ENCODE assay signal across 22 mouse cellular contexts in genomic region chr3:126661920-126662319, GRCm38 (mm10).
DNase-seq lines count a peak whose midpoint lies in the region; ATAC-seq and TF ChIP-seq lines count a peak whose summit lies in the region.
"Had no signal": no experiment of that assay in that cellular context is flagged by ENCODE, and none has a peak within 500 bp of the region (broad histone marks: within the 10 kb centered on the region; RNA-seq: fewer than 3 reads in every experiment).

No protein-coding gene starts in this region.

- H3K9me3 ChIP-seq in heart, embryonic 13.5 days, result no peaks in the 10 kb centered on the region
- H3K9me3 ChIP-seq in intestine, embryonic 15.5 days, result no peaks in the 10 kb centered on the region
- H3K9me3 ChIP-seq: hindbrain, embryonic 15.5 days; limb, embryonic 13.5 days; liver, embryonic 13.5 days; lung, embryonic 15.5 days; megakaryocyte, embryonic 14.5 days; neural tube, embryonic 15.5 days had no signal

- no peak overlapping the region for H3K9ac ChIP-seq in heart, embryonic 13.5 days
- H3K9ac ChIP-seq in heart, adult 2 months (ENCODE audit: low read depth, low read length), result no peak overlapping the region
- H3K9ac ChIP-seq in intestine, embryonic 15.5 days, result no peak overlapping the region
- H3K9ac ChIP-seq: hindbrain, embryonic 15.5 days; limb, embryonic 13.5 days; liver, embryonic 13.5 days; lung, embryonic 15.5 days; neural tube, embryonic 15.5 days had no signal

- no peak for TF ChIP-seq POLR2A in heart, adult 2 months (IDR thresholded peaks at IDR 0.05; ENCODE audit: insufficient read depth, low read depth, low read length)

- TF ChIP-seq EP300 in heart, adult 2 months (IDR thresholded peaks at IDR 0.05; ENCODE audit: insufficient read depth, low read depth, low read length), result no peak

- no peaks in the 10 kb centered on the region for H3K27me3 ChIP-seq in heart, embryonic 13.5 days (replicated peaks)
- no peaks in the 10 kb centered on the region for H3K27me3 ChIP-seq in heart, adult 2 months (ENCODE audit: control insufficient read depth, insufficient read depth, low read length)
- no peaks in the 10 kb centered on the region for H3K27me3 ChIP-seq in intestine, embryonic 15.5 days (replicated peaks)
- H3K27me3 ChIP-seq: hindbrain, embryonic 15.5 days; limb, embryonic 13.5 days; liver, embryonic 13.5 days; lung, embryonic 15.5 days; megakaryocyte, embryonic 14.5 days; neural tube, embryonic 15.5 days had no signal

- ATAC-seq in heart, embryonic 13.5 days (ENCODE audit: extremely low read depth, insufficient number of reproducible peaks, low FRiP score, low TSS enrichment), result no peak
- ATAC-seq in activated CD4-positive, CD25-positive, alpha-beta regulatory T cell, adult 4 months, result peak; percentile 50
- ATAC-seq in megakaryocyte progenitor cell, adult 5-6 weeks (replicated peaks; ENCODE audit: poor library complexity), result peak; percentile 16; the same call in 1 of the 2 replicates
- no peak for ATAC-seq in intestine, embryonic 15.5 days

- peaks cover 74% of the 10 kb centered on the region for H3K4me1 ChIP-seq in heart, embryonic 13.5 days
- H3K4me1 ChIP-seq in heart, adult 2 months (ENCODE audit: control insufficient read depth, insufficient read depth, low read length), result peaks cover 14% of the 10 kb centered on the region; the same call in 1 of the 2 replicates
- 0 out of 2 replicates have a peak, but pooled peaks cover 2% of the 10 kb centered on the region for H3K4me1 ChIP-seq in intestine, embryonic 15.5 days (replicated peaks)
- H3K4me1 ChIP-seq: liver, embryonic 13.5 days had no signal

- no peaks in the 10 kb centered on the region for H3K36me3 ChIP-seq in heart, embryonic 13.5 days
- peaks cover 4% of the 10 kb centered on the region; the same call in 1 of the 2 replicates for H3K36me3 ChIP-seq in heart, adult 2 months (ENCODE audit: control insufficient read depth, insufficient read depth, low read length)
- no peaks in the 10 kb centered on the region for H3K36me3 ChIP-seq in intestine, embryonic 15.5 days
- H3K36me3 ChIP-seq: hindbrain, embryonic 15.5 days; limb, embryonic 13.5 days; liver, embryonic 13.5 days; lung, embryonic 15.5 days; neural tube, embryonic 15.5 days had no signal

- H3K4me3 ChIP-seq in heart, embryonic 13.5 days, result no peak overlapping the region
- H3K4me3 ChIP-seq in heart, adult 2 months, result no peak overlapping the region
- H3K4me3 ChIP-seq in intestine, embryonic 15.5 days (replicated peaks), result no peak overlapping the region
- H3K4me3 ChIP-seq: gastrocnemius, adult 2 months; hindbrain, embryonic 15.5 days; limb, embryonic 13.5 days; liver, embryonic 13.5 days; lung, embryonic 15.5 days; megakaryocyte, embryonic 14.5 days; myocyte; neural tube, embryonic 15.5 days had no signal

- no peak for TF ChIP-seq CTCF in heart, adult 2 months (IDR thresholded peaks at IDR 0.05)

- peak overlapping the region; percentile 94; the same call in 1 of the 2 replicates for H3K27ac ChIP-seq in heart, embryonic 13.5 days (replicated peaks)
- no peak overlapping the region for H3K27ac ChIP-seq in heart, adult 2 months
- no peak overlapping the region for H3K27ac ChIP-seq in intestine, embryonic 15.5 days
- H3K27ac ChIP-seq: gastrocnemius, adult 2 months; hindbrain, embryonic 15.5 days; limb, embryonic 13.5 days; liver, embryonic 13.5 days; neural tube, embryonic 15.5 days had no signal

- intact Hi-C loops in heart, adult 2 months (cut with DNase I), result no loop called here

- DNase-seq in heart, adult 2 months, result no peak
- peak; percentile 37 to 51 for DNase-seq in B cell, adult 2 months
- no peak for DNase-seq in MN1 (ENCODE audit: low spot score)
- no peak for DNase-seq in urinary bladder, postnatal 36 days (ENCODE audit: low spot score in 2 of 2)
- DNase-seq: adrenal gland, postnatal 14 days; cerebellum, postnatal 14 days; gastrocnemius, adult 2 months; heart, postnatal 14 days; kidney, adult 11 months; liver, embryonic 13.5 days; midbrain, embryonic 14.5 days; right cerebral cortex, postnatal 25 days had no signal

- 84% methylated on average over 3 of the region's 3 CpGs for WGBS in heart, embryonic 13.5 days
- WGBS in heart, adult 2 months, result 91% methylated on average over 3 of the region's 3 CpGs
- 83% methylated on average over 3 of the region's 3 CpGs for WGBS in intestine, embryonic 15.5 days

- 0 out of 2 replicates have a peak, but pooled peaks cover 3% of the 10 kb centered on the region for H3K79me2 ChIP-seq in heart, adult 2 months (replicated peaks; ENCODE audit: control insufficient read depth, insufficient read depth, low read length)

- H3K4me2 ChIP-seq in heart, embryonic 13.5 days, result no peak overlapping the region
- no peak overlapping the region for H3K4me2 ChIP-seq in intestine, embryonic 15.5 days (replicated peaks)
- H3K4me2 ChIP-seq: hindbrain, embryonic 15.5 days; limb, embryonic 13.5 days; liver, embryonic 13.5 days; lung, embryonic 15.5 days; neural tube, embryonic 15.5 days had no signal

Comparison
In these comparisons a context has a peak if more than half of its experiments do, and no peak if none do; other contexts are left out.
1. ATAC-seq: peak in activated CD4-positive, CD25-positive, alpha-beta regulatory T cell, adult 4 months (single experiment) and megakaryocyte progenitor cell, adult 5-6 weeks (single experiment); none in heart, embryonic 13.5 days (single experiment) and intestine, embryonic 15.5 days (single experiment).
2. DNase-seq: peak in B cell, adult 2 months (2 of 2); none in heart, adult 2 months (0 of 2), MN1 (single experiment) and urinary bladder, postnatal 36 days (0 of 2).